Mouse (Mus musculus): ENCODE results near the gene Vmn2r20. TPM values are rescaled to one million over a fixed set of nuclear protein-coding genes. Genes with fewer than 3 reads are reported as not detected.

Gene Vmn2r20
- polyA plus RNA-seq (2014; fragmentation: Illumina TruSeq; extraction: RNeasy Lipid Tissue Mini Kit (QIAGEN cat#74804); ENCODE audit: insufficient read depth, low read depth, low replicate concordance) = not detected

DNA sequence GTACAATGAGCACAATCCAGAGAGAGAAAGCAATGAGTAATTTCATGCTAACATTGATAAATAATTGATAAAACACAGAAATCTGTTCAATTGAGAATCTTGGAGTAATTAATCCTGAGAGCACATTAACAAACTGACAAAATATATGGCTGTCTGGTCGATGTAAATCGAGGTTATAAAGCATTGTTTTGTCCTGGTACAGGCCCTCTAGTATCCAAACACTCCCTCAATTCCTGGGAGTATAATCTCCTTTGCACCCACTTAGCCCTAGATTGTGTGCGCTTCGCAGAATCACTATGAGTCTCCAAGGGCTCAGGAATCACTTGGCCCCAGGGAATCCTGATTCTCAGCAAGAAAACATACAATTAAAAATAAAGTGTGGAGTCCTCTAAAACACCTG is at the start of gene Vmn2r20:
Gene Vmn2r20, minus strand, starts transcription at position 101 of the 400 bp plus-strand sequence.

Other genes with a start within 250 kb of the Vmn2r20 start
- gene Clec4b2, start 245.2 kb downstream of the Vmn2r20 start, polyA plus RNA-seq (2014; fragmentation: Illumina TruSeq; extraction: RNeasy Lipid Tissue Mini Kit (QIAGEN cat#74804); ENCODE audit: insufficient read depth, low read depth, low replicate concordance) = not detected
- 25.8 TPM for gene Clec4n, start 188.3 kb downstream of the Vmn2r20 start, polyA plus RNA-seq (2014; fragmentation: Illumina TruSeq; extraction: RNeasy Lipid Tissue Mini Kit (QIAGEN cat#74804); ENCODE audit: insufficient read depth, low read depth, low replicate concordance)
- gene Clec4d, start 156.0 kb downstream of the Vmn2r20 start, polyA plus RNA-seq (2014; fragmentation: Illumina TruSeq; extraction: RNeasy Lipid Tissue Mini Kit (QIAGEN cat#74804); ENCODE audit: insufficient read depth, low read depth, low replicate concordance) = 9.3 TPM
- 2.3 TPM for gene Clec4e, start 128.2 kb downstream of the Vmn2r20 start, polyA plus RNA-seq (2014; fragmentation: Illumina TruSeq; extraction: RNeasy Lipid Tissue Mini Kit (QIAGEN cat#74804); ENCODE audit: insufficient read depth, low read depth, low replicate concordance)
- not detected for gene Vmn2r19, start 109.8 kb downstream of the Vmn2r20 start, polyA plus RNA-seq (2014; fragmentation: Illumina TruSeq; extraction: RNeasy Lipid Tissue Mini Kit (QIAGEN cat#74804); ENCODE audit: insufficient read depth, low read depth, low replicate concordance)
- not detected for gene Vmn2r21, start 115.3 kb upstream of the Vmn2r20 start, polyA plus RNA-seq (2014; fragmentation: Illumina TruSeq; extraction: RNeasy Lipid Tissue Mini Kit (QIAGEN cat#74804); ENCODE audit: insufficient read depth, low read depth, low replicate concordance)
- gene Vmn2r22, start 232.6 kb upstream of the Vmn2r20 start, polyA plus RNA-seq (2014; fragmentation: Illumina TruSeq; extraction: RNeasy Lipid Tissue Mini Kit (QIAGEN cat#74804); ENCODE audit: insufficient read depth, low read depth, low replicate concordance) = not detected

All from lung, adult 10 weeks (tissue).